Mouse (Mus musculus) ES-Bruce4 (cell line): ENCODE results near the gene Tctn3.

Experiments used
- CTCF ChIP-seq: IDR thresholded peaks from one replicate; pipeline ENCODE4 v1.8.1; 2011; ENCODE audit warnings: low read depth, low read length
- POLR2A ChIP-seq: IDR thresholded peaks from one replicate; pipeline ENCODE4 v1.8.1; 2011; ENCODE audit warnings: low read length; ENCODE audit not compliant: insufficient read depth

GRCm38 (mm10) chr19:40646379-40646778 is 34.3 kb upstream of the Tctn3 start:
- TF ChIP-seq POLR2A, result no peak
- TF ChIP-seq CTCF, result no peak
